Mouse (Mus musculus) intestine, embryonic 16.5 days (tissue): Measurements from ENCODE around the gene D030056L22Rik. TPM values are rescaled to one million over a fixed set of nuclear protein-coding genes. Genes with fewer than 3 reads are reported as not detected.
A peak's percentile ranks its signal among the peaks of the same experiment; 100 is the strongest.

Experiments used
- ATAC-seq: fragments of 200-750 bp; cut with Nextera tagmentation; 2 replicates; pipeline ENCODE4 v1.8.0; 2017; ENCODE audit warnings: moderate TSS enrichment, moderate library complexity
- H3K27ac ChIP-seq: fragments of 300-500 bp; sonication (generic); 2 replicates; pipeline ENCODE4 v1.5.1; 2014; ENCODE audit warnings: mild to moderate bottlenecking, low read length
- H3K27me3 ChIP-seq: fragments of 300-500 bp; sonication (generic); replicated peaks from 2 replicates; pipeline ENCODE4 v1.6.1; 2014; ENCODE audit warnings: low read length, control low read depth, mixed read lengths; ENCODE audit not compliant: control insufficient read depth, insufficient read depth
- H3K36me3 ChIP-seq: fragments of 300-500 bp; sonication (generic); 2 replicates; pipeline ENCODE4 v1.6.1; 2014; ENCODE audit warnings: low read length, control low read depth; ENCODE audit not compliant: control insufficient read depth, insufficient read depth
- H3K4me1 ChIP-seq: fragments of 300-500 bp; sonication (generic); 2 replicates; pipeline ENCODE4 v1.6.1; 2014; ENCODE audit warnings: low read length, control low read depth, mixed read lengths; ENCODE audit not compliant: control insufficient read depth, insufficient read depth
- H3K4me2 ChIP-seq: fragments of 300-500 bp; sonication (generic); 2 replicates; pipeline ENCODE4 v1.6.1; 2014; ENCODE audit warnings: low read depth, low read length, control low read depth
- H3K4me3 ChIP-seq: fragments of 300-500 bp; sonication (generic); 2 replicates; pipeline ENCODE4 v1.5.1; 2014; ENCODE audit warnings: mild to moderate bottlenecking, low read length
- H3K9ac ChIP-seq: fragments of 300-500 bp; sonication (generic); 2 replicates; pipeline ENCODE4 v1.6.1; 2014; ENCODE audit warnings: low read depth, low read length
- H3K9me3 ChIP-seq: fragments of 300-500 bp; sonication (generic); 2 replicates; pipeline ENCODE4 v1.6.1; 2016; ENCODE audit warnings: low read length, control low read depth; ENCODE audit not compliant: control insufficient read depth
- WGBS: fragments of 180-500 bp; shearing (Covaris S2); extraction: QIAGEN DNeasy Blood & Tissue Kit; methylation state at CpG from one replicate; pipeline ENCODE4 v1.1.7; 2014; 5-methylcytosine and 5-hydroxymethylcytosine counted together
- polyA plus RNA-seq: library from polyadenylated mRNA; unstranded; fragments of >200 nt; fragmentation: Nextera tagmentation; extraction: Ambion mirVana; gene quantifications from 2 replicates; pipeline ENCODE4 v1.2.1, GENCODE M21; 2015

Gene D030056L22Rik
- 16.9 and 17.6 TPM in 2 replicates for polyA plus RNA-seq

DNA sequence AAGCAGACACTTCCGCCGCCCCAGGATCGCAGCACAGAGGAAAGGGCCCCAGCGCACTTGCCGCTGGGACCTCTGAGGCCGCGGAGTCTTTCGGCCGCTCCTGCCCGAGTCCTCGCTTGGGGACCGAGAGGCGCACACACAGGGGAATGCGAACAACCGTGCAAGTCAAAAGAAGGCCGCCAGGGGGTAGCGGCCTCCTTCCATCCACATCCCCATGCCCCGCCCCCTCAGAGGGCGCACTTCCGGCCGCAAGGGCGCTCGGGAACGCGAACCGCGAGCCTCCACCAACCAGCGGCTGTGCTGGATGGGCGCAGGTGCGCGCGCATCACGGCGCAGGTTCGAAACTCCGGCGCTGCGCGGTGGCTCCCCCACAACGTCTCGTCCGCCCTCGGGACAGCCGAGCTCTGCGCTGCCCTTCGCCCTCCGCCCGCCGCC lies at the start of gene D030056L22Rik:
Gene D030056L22Rik, plus strand, starts transcription at position 328 of the 435 bp plus-strand sequence.
- no peaks in the 10 kb centered on the region for H3K27me3 ChIP-seq
- WGBS = under 1% methylated on average over 49 of the region's 49 CpGs
- ATAC-seq = peak; percentile 99
- peak within 1 kb of the TSS; percentile 76 for H3K4me2 ChIP-seq
- peak within 1 kb of the TSS; percentile 88 for H3K9ac ChIP-seq
- peak within 1 kb of the TSS; percentile 86 for H3K4me3 ChIP-seq
- H3K36me3 ChIP-seq = no peaks in the 10 kb centered on the region
- peak within 1 kb of the TSS; percentile 98 for H3K27ac ChIP-seq
- H3K4me1 ChIP-seq = peaks cover 10% of the 10 kb centered on the region
- H3K9me3 ChIP-seq = no peaks in the 10 kb centered on the region

DNA sequence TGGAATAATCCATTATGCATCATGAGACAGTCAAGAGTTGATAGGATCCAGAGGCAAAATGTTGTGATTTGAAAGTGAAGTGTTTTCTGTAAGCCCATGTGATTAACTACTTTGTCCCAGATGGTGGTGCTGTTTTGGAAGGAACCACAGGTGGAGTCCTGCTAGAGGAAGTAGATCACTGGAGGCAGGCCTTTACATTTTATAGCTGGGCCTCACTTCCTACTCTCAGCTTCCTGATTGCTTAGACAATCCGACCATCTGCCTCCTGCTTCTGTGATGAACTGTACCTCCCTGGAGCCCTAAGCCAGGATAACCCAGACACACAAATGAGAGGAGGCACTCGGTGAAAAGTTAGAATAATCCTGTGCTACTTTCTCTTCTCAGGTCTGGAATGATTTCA lies 49.1 kb upstream of the D030056L22Rik start:
- H3K9ac ChIP-seq = no peak overlapping the region
- no peak overlapping the region for H3K4me2 ChIP-seq
- H3K9me3 ChIP-seq = no peaks in the 10 kb centered on the region
- WGBS = 39% methylated on average over 2 of the region's 2 CpGs
- H3K36me3 ChIP-seq = no peaks in the 10 kb centered on the region
- no peak overlapping the region for H3K27ac ChIP-seq
- ATAC-seq = no peak
- H3K4me1 ChIP-seq = no peaks in the 10 kb centered on the region
- H3K27me3 ChIP-seq = no peaks in the 10 kb centered on the region
- H3K4me3 ChIP-seq = no peak overlapping the region

DNA sequence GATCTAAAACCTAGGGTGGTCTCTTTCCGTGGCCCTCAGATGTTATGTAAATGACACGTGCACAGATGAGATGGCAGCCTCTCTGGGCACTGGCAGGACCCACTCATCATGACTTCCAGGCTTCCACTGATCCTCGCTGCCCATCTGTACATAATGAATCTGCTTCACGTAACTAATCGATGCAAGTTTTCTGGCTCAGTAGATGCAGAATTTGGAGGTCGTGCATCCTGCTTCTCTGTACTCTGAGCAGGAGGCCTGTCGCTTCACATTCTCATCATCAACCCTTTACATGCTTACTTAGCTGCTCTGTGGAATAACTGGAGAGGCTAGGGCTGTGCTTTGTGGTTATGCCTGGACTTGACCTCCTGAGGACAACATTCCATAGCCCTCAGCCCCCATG lies 46.0 kb upstream of the D030056L22Rik start:
- no peak for ATAC-seq
- Histone ChIP-seq H3K4me3 (no peak overlapping the region), H3K27ac (no peak overlapping the region), H3K4me1 (peaks cover 2% of the 10 kb centered on the region), H3K36me3 (no peaks in the 10 kb centered on the region), H3K9me3 (no peaks in the 10 kb centered on the region), H3K4me2 (no peak overlapping the region), H3K27me3 (no peaks in the 10 kb centered on the region), H3K9ac (no peak overlapping the region)
- 88% methylated on average over 7 of the region's 7 CpGs for WGBS

DNA sequence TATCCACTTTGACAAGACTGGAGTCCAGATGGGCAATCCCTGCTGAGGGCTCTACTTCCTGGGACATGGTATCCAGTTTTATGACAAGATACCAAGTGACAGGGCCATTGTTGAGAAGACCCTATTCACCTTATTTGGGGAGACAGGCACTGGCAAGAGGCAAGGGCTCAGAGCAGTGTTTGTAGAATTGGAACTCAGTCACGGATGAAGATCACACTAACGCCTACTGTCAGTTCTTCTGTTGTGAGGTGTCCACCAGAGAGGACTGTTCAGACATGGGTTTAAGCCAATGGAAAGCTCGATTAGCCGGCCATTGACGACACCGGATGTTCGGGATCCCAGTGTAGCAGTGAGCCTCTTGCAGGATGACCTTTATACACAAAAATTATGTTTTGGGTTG lies 43.4 kb upstream of the D030056L22Rik start:
- Histone ChIP-seq H3K27me3 (no peaks in the 10 kb centered on the region), H3K9me3 (no peaks in the 10 kb centered on the region), H3K4me1 (peaks cover 16% of the 10 kb centered on the region), H3K27ac (0 out of 2 replicates have a peak overlapping the region, but pooled peaks have one; percentile 78), H3K4me3 (no peak overlapping the region), H3K9ac (no peak overlapping the region), H3K36me3 (no peaks in the 10 kb centered on the region), H3K4me2 (no peak overlapping the region)
- ATAC-seq = no peak
- 98% methylated on average over 7 of the region's 7 CpGs for WGBS

DNA sequence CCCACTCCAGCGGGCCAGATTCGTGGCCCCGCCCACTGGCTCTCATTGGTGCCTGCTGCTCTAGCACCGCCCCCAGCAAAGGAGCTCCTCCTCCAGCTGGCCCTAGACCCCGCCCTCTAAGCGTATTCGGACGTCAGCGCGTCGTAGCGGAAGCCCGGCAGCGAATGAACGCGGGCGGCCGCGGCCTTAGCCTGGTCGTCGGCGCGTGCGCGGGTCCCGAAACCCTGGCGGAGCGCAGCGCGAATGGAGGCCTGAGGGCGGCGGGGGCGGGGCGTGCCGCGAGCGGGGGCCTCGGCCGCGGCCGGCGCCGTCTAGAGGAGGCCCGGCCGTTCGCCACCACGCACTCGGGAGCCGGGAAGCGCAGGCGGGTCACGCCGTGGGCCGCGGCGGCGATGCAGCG lies 42.4 kb upstream of the D030056L22Rik start, which contains the start of gene Carnmt1:
Gene Carnmt1, plus strand, starts transcription at position 157 of the 400 bp plus-strand sequence.
- ATAC-seq = peak; percentile 98
- WGBS = under 1% methylated on average over 53 of the region's 58 CpGs

DNA sequence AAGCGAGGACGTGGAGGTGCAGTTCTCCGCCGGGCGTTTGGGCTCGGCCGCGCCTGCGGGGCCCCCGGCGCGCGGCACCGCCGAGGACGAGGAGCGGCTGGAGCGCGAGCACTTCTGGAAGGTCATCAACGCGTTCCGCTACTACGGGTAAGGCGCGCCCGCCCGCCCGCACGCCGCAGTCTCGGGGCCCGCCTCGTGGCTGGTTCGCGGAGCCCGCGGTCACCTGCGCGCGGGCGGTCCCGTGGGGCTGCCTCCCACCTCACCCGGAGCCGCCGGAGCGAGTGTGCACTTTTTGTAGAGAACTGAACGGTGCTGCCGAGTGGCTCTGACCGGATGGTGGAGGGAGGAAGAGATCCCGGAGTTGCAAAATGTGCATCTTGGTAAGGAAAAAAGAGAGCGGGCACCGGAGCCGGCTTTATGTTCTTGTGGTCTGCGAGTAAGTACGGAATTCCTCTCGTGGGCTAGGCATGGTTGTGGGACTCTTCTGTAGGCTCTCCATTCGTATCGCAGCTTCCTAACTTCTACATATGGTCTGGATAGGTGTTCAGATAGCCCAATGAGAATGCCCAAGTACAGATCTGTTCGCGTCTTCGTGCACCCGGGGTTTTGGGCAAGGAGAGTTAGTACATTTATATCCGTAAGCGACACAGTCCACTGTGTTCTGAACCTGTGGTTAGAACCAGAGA lies 41.8 kb upstream of the D030056L22Rik start:
- under 1% methylated on average over 55 of the region's 64 CpGs for WGBS

More for the DNA sequence above, 42.4 kb upstream of the D030056L22Rik start, which contains the start of gene Carnmt1:
- peak within 1 kb of the TSS; percentile 84 for H3K9ac ChIP-seq
- peaks cover 16% of the 10 kb centered on the region for H3K4me1 ChIP-seq
- peak within 1 kb of the TSS; percentile 68 for H3K4me3 ChIP-seq
- H3K9me3 ChIP-seq = no peaks in the 10 kb centered on the region
- H3K36me3 ChIP-seq = no peaks in the 10 kb centered on the region
- H3K27ac ChIP-seq = peak within 1 kb of the TSS; percentile 78
- H3K27me3 ChIP-seq = no peaks in the 10 kb centered on the region
- peak within 1 kb of the TSS; percentile 64 for H3K4me2 ChIP-seq

DNA sequence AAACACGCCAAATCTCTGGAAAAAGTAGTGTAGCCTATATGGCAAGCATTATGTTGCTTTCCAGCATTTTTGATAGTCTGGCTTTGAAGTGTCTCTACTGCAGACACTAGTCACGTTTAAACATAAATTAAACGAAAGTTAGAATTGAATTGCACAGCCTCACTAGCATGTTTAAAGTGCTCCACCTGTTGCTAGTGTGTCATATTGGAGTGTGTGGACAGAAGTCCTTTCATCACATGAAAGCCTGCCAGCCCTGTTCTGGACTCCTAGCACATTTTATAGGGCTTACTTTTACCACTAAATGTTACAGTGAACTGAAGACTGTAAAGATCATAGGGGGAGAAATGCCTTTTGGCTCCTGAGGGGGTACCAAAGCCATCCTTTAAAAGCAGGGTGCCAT lies 40.5 kb upstream of the D030056L22Rik start:
- Histone ChIP-seq H3K36me3 (no peaks in the 10 kb centered on the region), H3K4me2 (peak overlapping the region; percentile 7; the same call in 1 of the 2 replicates), H3K27me3 (no peaks in the 10 kb centered on the region), H3K27ac (no peak overlapping the region), H3K4me3 (no peak overlapping the region), H3K4me1 (peaks cover 16% of the 10 kb centered on the region), H3K9ac (no peak overlapping the region), H3K9me3 (no peaks in the 10 kb centered on the region)
- ATAC-seq = no peak
- 65% methylated on average over 3 of the region's 3 CpGs for WGBS

More for the DNA sequence above, 41.8 kb upstream of the D030056L22Rik start:
- Histone ChIP-seq H3K9ac (peak overlapping the region; percentile 84), H3K27ac (peak overlapping the region; percentile 78), H3K4me2 (peak overlapping the region; percentile 64), H3K27me3 (no peaks in the 10 kb centered on the region), H3K9me3 (no peaks in the 10 kb centered on the region), H3K4me3 (peak overlapping the region; percentile 68), H3K36me3 (no peaks in the 10 kb centered on the region), H3K4me1 (peaks cover 16% of the 10 kb centered on the region)
- peak; percentile 80 for ATAC-seq

DNA sequence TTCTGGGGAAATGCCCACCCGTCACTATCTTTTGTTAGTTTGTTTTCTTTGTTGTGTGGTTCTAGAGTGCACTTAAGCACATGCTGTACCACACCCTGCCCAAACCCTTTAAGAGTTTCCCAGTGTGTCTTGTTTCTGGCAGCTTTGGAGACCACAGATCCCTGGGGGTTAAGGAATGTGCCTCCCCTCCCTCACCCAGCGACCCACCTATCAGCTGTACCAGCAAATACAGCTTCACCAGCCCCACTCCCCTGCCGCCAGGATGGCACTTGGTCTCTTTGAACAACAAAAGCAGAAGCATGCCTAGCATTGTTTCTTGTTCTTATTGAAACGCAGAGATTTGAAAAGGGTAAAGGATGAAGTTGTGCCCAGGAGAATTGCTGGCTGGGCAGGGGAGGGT lies 39.9 kb upstream of the D030056L22Rik start:
- Histone ChIP-seq H3K27me3 (no peaks in the 10 kb centered on the region), H3K4me3 (no peak overlapping the region), H3K4me2 (peak overlapping the region; percentile 31; the same call in 1 of the 2 replicates), H3K9ac (no peak overlapping the region), H3K36me3 (no peaks in the 10 kb centered on the region), H3K4me1 (peaks cover 16% of the 10 kb centered on the region), H3K27ac (no peak overlapping the region), H3K9me3 (no peaks in the 10 kb centered on the region)
- 49% methylated on average over 4 of the region's 4 CpGs for WGBS
- no peak for ATAC-seq

DNA sequence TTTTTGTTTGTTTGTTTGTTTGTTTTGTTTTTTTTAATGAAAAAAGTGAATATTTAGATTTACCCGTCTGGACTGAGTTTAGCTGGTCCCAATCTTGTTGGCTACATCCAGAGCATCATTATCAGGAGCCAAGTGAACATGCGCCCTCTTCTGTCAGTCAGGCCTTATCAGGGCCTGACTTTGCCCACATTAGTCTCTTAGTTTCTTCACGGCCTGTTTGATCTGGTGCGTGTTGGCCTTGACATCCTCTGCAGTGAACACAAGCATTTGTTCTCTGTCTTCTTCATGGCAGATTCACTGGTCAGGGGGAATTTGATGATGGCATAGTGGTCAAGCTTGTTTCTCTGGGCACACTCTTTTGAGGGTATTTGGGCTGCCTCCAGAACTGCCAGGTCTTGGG lies 30.9 kb upstream of the D030056L22Rik start:
- ATAC-seq = no peak
- H3K4me3 ChIP-seq = no peak overlapping the region
- no peak overlapping the region for H3K9ac ChIP-seq
- no peaks in the 10 kb centered on the region for H3K9me3 ChIP-seq
- H3K36me3 ChIP-seq = peaks cover 7% of the 10 kb centered on the region; the same call in 1 of the 2 replicates
- H3K4me2 ChIP-seq = no peak overlapping the region
- 64% methylated on average over 4 of the region's 4 CpGs for WGBS
- no peaks in the 10 kb centered on the region for H3K27me3 ChIP-seq
- no peaks in the 10 kb centered on the region for H3K4me1 ChIP-seq
- H3K27ac ChIP-seq = no peak overlapping the region
